ENCODE assay signal across 9 mouse cellular contexts in the genomic region with DNA sequence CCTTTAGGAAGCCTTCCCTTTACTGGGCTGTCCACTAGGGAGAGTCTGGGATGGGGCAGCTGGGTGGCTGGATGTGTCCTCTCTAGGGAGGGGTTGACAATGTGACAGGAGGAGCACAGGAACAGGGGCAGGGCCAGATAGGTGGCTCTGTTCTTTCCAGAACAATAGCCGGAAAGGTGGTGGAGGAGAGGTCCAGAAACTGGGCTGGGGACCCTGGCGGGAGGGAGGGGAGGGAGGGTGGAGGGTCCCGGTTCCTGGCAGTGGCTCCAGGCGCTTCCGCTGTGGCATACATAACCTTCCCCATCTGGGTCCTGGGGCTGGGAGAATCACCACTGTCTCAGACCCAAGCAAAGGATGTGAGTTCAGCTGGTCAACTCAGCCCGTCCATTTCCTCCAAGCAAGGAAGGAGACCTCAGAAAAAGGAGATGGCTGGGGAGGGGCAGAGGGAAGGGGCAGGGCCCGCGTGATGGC. TPM values are rescaled to one million over a fixed set of nuclear protein-coding genes. Genes with fewer than 3 reads are reported as not detected.
DNase-seq lines count a peak whose midpoint lies in the region; ATAC-seq and TF ChIP-seq lines count a peak whose summit lies in the region.
"Had no signal": no experiment of that assay in that cellular context is flagged by ENCODE, and none has a peak within 500 bp of the region (broad histone marks: within the 10 kb centered on the region; RNA-seq: fewer than 3 reads in every experiment).

No protein-coding gene starts in this region.

- no peak for TF ChIP-seq POLR2A in cortical plate, adult 2 months (IDR thresholded peaks at IDR 0.05; ENCODE audit: extremely low read depth, insufficient read depth, low read length)
- peak; percentile 73 for TF ChIP-seq POLR2A in heart, adult 2 months (IDR thresholded peaks at IDR 0.05; ENCODE audit: insufficient read depth, low read depth, low read length)
- peak; percentile 48; the same call in 1 of the 2 replicates for TF ChIP-seq POLR2A in lung, adult 2 months (IDR thresholded peaks at IDR 0.05; ENCODE audit: borderline replicate concordance, extremely low read depth, low read depth, low read length)

- H3K4me1 ChIP-seq in cortical plate, adult 2 months (ENCODE audit: control insufficient read depth, insufficient read depth, low read length), result no peaks in the 10 kb centered on the region
- peaks cover 20% of the 10 kb centered on the region for H3K4me1 ChIP-seq in heart, adult 2 months (ENCODE audit: control insufficient read depth, insufficient read depth, low read length)
- peaks cover 23% of the 10 kb centered on the region for H3K4me1 ChIP-seq in lung, adult 2 months (ENCODE audit: control insufficient read depth, insufficient read depth, low read length)

- no peaks in the 10 kb centered on the region for H3K27me3 ChIP-seq in heart, adult 2 months (ENCODE audit: control insufficient read depth, insufficient read depth, low read length)

- peak overlapping the region; percentile 52; the same call in 1 of the 2 replicates for H3K4me3 ChIP-seq in cortical plate, adult 2 months (ENCODE audit: insufficient read depth, low read length)
- peak overlapping the region; percentile 95 for H3K4me3 ChIP-seq in heart, adult 2 months
- peak overlapping the region; percentile 45 for H3K4me3 ChIP-seq in lung, adult 2 months (replicated peaks; ENCODE audit: extremely low read depth, low read depth, low read length)
- H3K4me3 ChIP-seq: megakaryocyte, embryonic 14.5 days had no signal

- peak; percentile 68; the same call in 1 of the 2 replicates for TF ChIP-seq EP300 in heart, adult 2 months (IDR thresholded peaks at IDR 0.05; ENCODE audit: insufficient read depth, low read depth, low read length)

- peak overlapping the region; percentile 78 for H3K9ac ChIP-seq in heart, adult 2 months (ENCODE audit: low read depth, low read length)

- peaks cover 4% of the 10 kb centered on the region; the same call in 1 of the 2 replicates for H3K79me2 ChIP-seq in heart, adult 2 months (replicated peaks; ENCODE audit: control insufficient read depth, insufficient read depth, low read length)

- intact Hi-C loops in heart, adult 2 months (cut with DNase I), result loop anchor here (1.0 kb wide), 1 partner anchor 30 kb away; no protein-coding TSS in a partner anchor
- intact Hi-C loops in left cerebral cortex, postnatal 14 days (cut with DNase I), result no loop called here

- DNase-seq in heart, adult 2 months, result peak; percentile 74 to 83
- DNase-seq in kidney, adult 11 months, result peak; percentile 77
- DNase-seq in lung, adult 2 months, result no peak
- no peak for DNase-seq in thymus, postnatal 10 days (ENCODE audit: low spot score in 2 of 2)
- no peak for DNase-seq in left cerebral cortex, postnatal 14 days (ENCODE audit: low spot score in 2 of 2)
- no peak for DNase-seq in MN1 (ENCODE audit: low spot score)

- H3K27ac ChIP-seq in cortical plate, adult 2 months (ENCODE audit: insufficient read depth, low read length), result peak overlapping the region; percentile 70
- peak overlapping the region; percentile 94 for H3K27ac ChIP-seq in heart, adult 2 months

- H3K36me3 ChIP-seq in heart, adult 2 months (ENCODE audit: control insufficient read depth, insufficient read depth, low read length), result peaks cover 9% of the 10 kb centered on the region

- 22% methylated on average over 8 of the region's 8 CpGs for WGBS in heart, adult 2 months
- WGBS in lung, adult 2 months, result 41% methylated on average over 8 of the region's 8 CpGs

- ATAC-seq in granulocyte monocyte progenitor cell, adult 5-6 weeks (replicated peaks; ENCODE audit: poor library complexity, severe bottlenecking), result no peak

- TF ChIP-seq CTCF in cortical plate, adult 2 months (IDR thresholded peaks at IDR 0.05; ENCODE audit: extremely low read depth, insufficient read depth, low read length), result no peak
- peak; percentile 53 for TF ChIP-seq CTCF in heart, adult 2 months (IDR thresholded peaks at IDR 0.05)
- peak; percentile 17; the same call in 1 of the 2 replicates for TF ChIP-seq CTCF in lung, adult 2 months (IDR thresholded peaks at IDR 0.05; ENCODE audit: insufficient read depth, low read length)

RNA-seq across cellular contexts. Expression of a gene that starts 4.1 kb away (rescaled TPM):
- polyA plus RNA-seq in cortical plate, adult 2 months (2012; rRNA removed), result 22.1 and 24.1 TPM in 2 replicates
- total RNA-seq in heart, adult 2 months (2021), result 10 to 100 TPM; 40.5 to 43.8 TPM
- 38.5 TPM in 2 replicates for polyA plus RNA-seq in heart, adult 2 months (2012; rRNA removed)
- polyA plus RNA-seq in lung, adult 2 months (2012; rRNA removed), result 105 and 144 TPM in 2 replicates
- total RNA-seq in granulocyte monocyte progenitor cell, adult 5-6 weeks (2014; fragmentation: Nextera tagmentation), result 1.9 and 5.1 TPM in 2 replicates
- 1.7 and 3.5 TPM in 2 replicates for total RNA-seq in granulocyte monocyte progenitor cell, adult 5-6 weeks (2017)
- total RNA-seq in left cerebral cortex, postnatal 14 days (2021), result 10 to 100 TPM; 18.7 to 21.3 TPM

RNA-seq across cellular contexts. Expression of a gene that starts 5.2 kb away (rescaled TPM):
- 15.3 and 15.8 TPM in 2 replicates for polyA plus RNA-seq in cortical plate, adult 2 months (2012; rRNA removed)
- total RNA-seq in heart, adult 2 months (2021), result 1 to 10 TPM; 7.2 to 9.3 TPM
- polyA plus RNA-seq in heart, adult 2 months (2012; rRNA removed), result 15.9 and 16.3 TPM in 2 replicates
- 28.9 and 31.3 TPM in 2 replicates for polyA plus RNA-seq in lung, adult 2 months (2012; rRNA removed)
- total RNA-seq in granulocyte monocyte progenitor cell, adult 5-6 weeks (2014; fragmentation: Nextera tagmentation), result 21.9 and 22.5 TPM in 2 replicates
- total RNA-seq in granulocyte monocyte progenitor cell, adult 5-6 weeks (2017), result 8.5 and 18.6 TPM in 2 replicates
- total RNA-seq in left cerebral cortex, postnatal 14 days (2021), result 10 to 100 TPM; 12.7 to 15.3 TPM

RNA-seq across cellular contexts. Expression of a gene that starts 14.5 kb away (rescaled TPM):
- polyA plus RNA-seq in cortical plate, adult 2 months (2012; rRNA removed), result 3.1 and 3.2 TPM in 2 replicates
- 10 to 100 TPM; 18.4 to 20.3 TPM for total RNA-seq in heart, adult 2 months (2021)
- polyA plus RNA-seq in heart, adult 2 months (2012; rRNA removed), result 19.4 and 20.2 TPM in 2 replicates
- polyA plus RNA-seq in lung, adult 2 months (2012; rRNA removed), result 91.8 and 94.0 TPM in 2 replicates
- 4.2 and 11.3 TPM in 2 replicates for total RNA-seq in granulocyte monocyte progenitor cell, adult 5-6 weeks (2014; fragmentation: Nextera tagmentation)
- 2.8 and 4.1 TPM in 2 replicates for total RNA-seq in granulocyte monocyte progenitor cell, adult 5-6 weeks (2017)
- 1 to 10 TPM; 2.8 to 3.4 TPM for total RNA-seq in left cerebral cortex, postnatal 14 days (2021)

RNA-seq across cellular contexts. Expression of a gene that starts 44.1 kb away (rescaled TPM):
- polyA plus RNA-seq in cortical plate, adult 2 months (2012; rRNA removed), result 44.8 and 45.7 TPM in 2 replicates
- 100 to 1,000 TPM in 1 of 2 experiments, 10 to 100 TPM in 1; 99.5 to 103 TPM for total RNA-seq in heart, adult 2 months (2021)
- polyA plus RNA-seq in heart, adult 2 months (2012; rRNA removed), result 125 and 135 TPM in 2 replicates
- 100.0 and 107 TPM in 2 replicates for polyA plus RNA-seq in lung, adult 2 months (2012; rRNA removed)
- total RNA-seq in granulocyte monocyte progenitor cell, adult 5-6 weeks (2014; fragmentation: Nextera tagmentation), result 17.6 and 33.4 TPM in 2 replicates
- 9.0 and 17.2 TPM in 2 replicates for total RNA-seq in granulocyte monocyte progenitor cell, adult 5-6 weeks (2017)
- 10 to 100 TPM; 48.1 to 51.4 TPM for total RNA-seq in left cerebral cortex, postnatal 14 days (2021)

RNA-seq across cellular contexts. Expression of a gene that starts 48.9 kb away (rescaled TPM):
- polyA plus RNA-seq in cortical plate, adult 2 months (2012; rRNA removed), result 1.1 TPM in 2 replicates
- total RNA-seq in heart, adult 2 months (2021), result under 1 TPM in 1 of 2 experiments, not detected in 1; 0.05 TPM
- polyA plus RNA-seq in heart, adult 2 months (2012; rRNA removed), result 0.20 and 0.29 TPM in 2 replicates
- polyA plus RNA-seq in lung, adult 2 months (2012; rRNA removed), result 5.4 and 7.9 TPM in 2 replicates
- 4.4 and 5.4 TPM in 2 replicates for total RNA-seq in granulocyte monocyte progenitor cell, adult 5-6 weeks (2014; fragmentation: Nextera tagmentation)
- 1.1 and 2.1 TPM in 2 replicates for total RNA-seq in granulocyte monocyte progenitor cell, adult 5-6 weeks (2017)
- under 1 TPM; 0.13 to 0.17 TPM for total RNA-seq in left cerebral cortex, postnatal 14 days (2021)

Comparison
In these comparisons a context has a peak if more than half of its experiments do, and no peak if none do; other contexts are left out.
1. H3K4me3 ChIP-seq: peak in every context shown above with its lines; median percentile 95 in heart, adult 2 months; 52 in cortical plate, adult 2 months; 45 in lung, adult 2 months.
2. DNase-seq: peak in heart, adult 2 months (2 of 2) and kidney, adult 11 months (single experiment); none in lung, adult 2 months (single experiment), thymus, postnatal 10 days (0 of 2), left cerebral cortex, postnatal 14 days (0 of 2) and MN1 (single experiment).